Comparison of ENCODE assay signal across 22 mouse cellular contexts in the genomic region with DNA sequence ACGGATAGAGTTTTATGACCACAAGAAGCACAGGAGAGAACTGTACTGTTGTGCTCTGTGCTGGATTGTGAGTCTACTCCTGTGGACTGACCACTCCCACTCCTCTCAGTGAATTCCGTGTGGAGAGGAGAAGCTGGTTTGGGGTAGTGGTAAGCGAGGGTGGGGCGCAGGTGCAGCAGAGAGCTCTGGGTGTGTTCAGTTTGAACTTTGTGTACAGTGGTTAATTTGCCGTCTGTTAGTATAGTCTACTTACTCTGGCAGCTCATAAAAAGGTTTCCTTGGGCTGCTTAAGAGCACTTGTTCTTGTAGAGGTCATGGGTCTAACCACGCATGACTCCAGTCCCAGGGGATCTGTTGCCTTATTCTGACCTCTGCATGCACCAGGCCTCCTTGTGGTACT. TPM values are rescaled to one million over a fixed set of nuclear protein-coding genes. Genes with fewer than 3 reads are reported as not detected.
A peak's percentile ranks its signal among the peaks of the same experiment; 100 is the strongest.
DNase-seq lines count a peak whose midpoint lies in the region; ATAC-seq and TF ChIP-seq lines count a peak whose summit lies in the region.
"Had no signal": no experiment of that assay in that cellular context is flagged by ENCODE, and none has a peak within 500 bp of the region (broad histone marks: within the 10 kb centered on the region; RNA-seq: fewer than 3 reads in every experiment).

No protein-coding gene starts in this region.

- H3K27me3 ChIP-seq in heart, embryonic 10.5 days (ENCODE audit: insufficient read depth, poor library complexity, severe bottlenecking): no peaks in the 10 kb centered on the region
- no peaks in the 10 kb centered on the region for H3K27me3 ChIP-seq in liver, embryonic 11.5 days (replicated peaks; ENCODE audit: control insufficient read depth, insufficient read depth, low read length)
- no peaks in the 10 kb centered on the region for H3K27me3 ChIP-seq in intestine, embryonic 15.5 days (replicated peaks)
- H3K27me3 ChIP-seq: embryonic facial prominence, embryonic 12.5 days; forebrain, embryonic 13.5 days; limb, embryonic 12.5 days had no signal

- no peak for TF ChIP-seq CTCF in gastrocnemius, adult 2 months (IDR thresholded peaks at IDR 0.05)

- intact Hi-C loops in heart, postnatal 14 days (cut with DNase I): no loop called here
- intact Hi-C loops in gastrocnemius, adult 2 months (cut with DNase I): no loop called here

- H3K4me1 ChIP-seq in heart, embryonic 10.5 days: peaks cover 26% of the 10 kb centered on the region
- peaks cover 7% of the 10 kb centered on the region for H3K4me1 ChIP-seq in liver, embryonic 11.5 days (replicated peaks; ENCODE audit: control insufficient read depth, insufficient read depth, low read length)
- H3K4me1 ChIP-seq in intestine, embryonic 15.5 days (replicated peaks): 0 out of 2 replicates have a peak, but pooled peaks cover 7% of the 10 kb centered on the region

- H3K27ac ChIP-seq in heart, embryonic 10.5 days: peak overlapping the region; percentile 64; the same call in 1 of the 2 replicates
- no peak overlapping the region for H3K27ac ChIP-seq in liver, embryonic 11.5 days (ENCODE audit: low read depth, low read length)
- H3K27ac ChIP-seq in intestine, embryonic 15.5 days: no peak overlapping the region
- H3K27ac ChIP-seq in gastrocnemius, adult 2 months: no peak overlapping the region
- H3K27ac ChIP-seq: embryonic facial prominence, embryonic 12.5 days; forebrain, embryonic 13.5 days; heart, adult 2 months; limb, embryonic 12.5 days; midbrain, embryonic 10.5 days had no signal

- ATAC-seq in liver, embryonic 11.5 days (replicated peaks; ENCODE audit: low FRiP score): 0 out of 2 replicates have a peak, but pooled peaks have one; percentile 18
- ATAC-seq in intestine, embryonic 15.5 days: peak; percentile 81
- ATAC-seq: forebrain, embryonic 13.5 days; hindbrain, embryonic 16.5 days had no signal

- no peak overlapping the region for H3K4me3 ChIP-seq in heart, embryonic 10.5 days
- no peak overlapping the region for H3K4me3 ChIP-seq in liver, embryonic 11.5 days (ENCODE audit: low read depth, low read length)
- no peak overlapping the region for H3K4me3 ChIP-seq in intestine, embryonic 15.5 days (replicated peaks)
- H3K4me3 ChIP-seq in gastrocnemius, adult 2 months: no peak overlapping the region
- H3K4me3 ChIP-seq: embryonic facial prominence, embryonic 12.5 days; erythroblast, embryonic 14.5 days; forebrain, embryonic 13.5 days; heart, adult 2 months; limb, embryonic 12.5 days; midbrain, embryonic 10.5 days had no signal

- H3K4me2 ChIP-seq in liver, embryonic 11.5 days: no peak overlapping the region
- H3K4me2 ChIP-seq in intestine, embryonic 15.5 days (replicated peaks): no peak overlapping the region
- H3K4me2 ChIP-seq: embryonic facial prominence, embryonic 12.5 days; forebrain, embryonic 13.5 days; limb, embryonic 12.5 days had no signal

- no peaks in the 10 kb centered on the region for H3K9me3 ChIP-seq in heart, embryonic 10.5 days
- no peaks in the 10 kb centered on the region for H3K9me3 ChIP-seq in liver, embryonic 11.5 days (ENCODE audit: control insufficient read depth, low read length)
- H3K9me3 ChIP-seq in intestine, embryonic 15.5 days: no peaks in the 10 kb centered on the region
- H3K9me3 ChIP-seq: embryonic facial prominence, embryonic 12.5 days; forebrain, embryonic 13.5 days; limb, embryonic 12.5 days; midbrain, embryonic 10.5 days had no signal

- 76% methylated on average over 6 of the region's 6 CpGs for WGBS in heart, embryonic 10.5 days
- WGBS in liver, embryonic 11.5 days: 73% methylated on average over 6 of the region's 6 CpGs
- 64% methylated on average over 6 of the region's 6 CpGs for WGBS in intestine, embryonic 15.5 days

- no peak overlapping the region; the same call in 1 of the 2 replicates for H3K9ac ChIP-seq in liver, embryonic 11.5 days (ENCODE audit: low read depth, low read length)
- H3K9ac ChIP-seq in intestine, embryonic 15.5 days: no peak overlapping the region
- H3K9ac ChIP-seq: embryonic facial prominence, embryonic 12.5 days; forebrain, embryonic 13.5 days; limb, embryonic 12.5 days had no signal

- H3K36me3 ChIP-seq in heart, embryonic 10.5 days: no peaks in the 10 kb centered on the region
- no peaks in the 10 kb centered on the region for H3K36me3 ChIP-seq in liver, embryonic 11.5 days (ENCODE audit: control insufficient read depth, insufficient read depth, low read length)
- H3K36me3 ChIP-seq in intestine, embryonic 15.5 days: no peaks in the 10 kb centered on the region
- H3K36me3 ChIP-seq: embryonic facial prominence, embryonic 12.5 days; limb, embryonic 12.5 days; midbrain, embryonic 10.5 days had no signal

- no peak for DNase-seq in heart, embryonic 10.5 days (ENCODE audit: low spot score)
- no peak for DNase-seq in heart, postnatal 14 days
- DNase-seq in liver, embryonic 11.5 days (ENCODE audit: low spot score): no peak
- DNase-seq in liver: no peak
- DNase-seq in lung, postnatal 36 days: peak; percentile 31
- DNase-seq in gastrocnemius, adult 2 months: no peak
- no peak for DNase-seq in cerebellum, postnatal 36 days
- DNase-seq: cerebellum, adult 9-10 months; gastrocnemius, postnatal 14 days; heart, adult 2 months; kidney, adult 8-10 months; kidney, postnatal 25 days; layer of hippocampus, adult 9-11 months; right cerebral cortex, postnatal 14 days; spleen, adult 18-20 months had no signal

RNA-seq across cellular contexts. Expression of a gene that starts 36.0 kb away (rescaled TPM):
- 35.7 and 37.0 TPM in 2 replicates for polyA plus RNA-seq in heart, embryonic 10.5 days (2016; fragmentation: Nextera tagmentation; extraction: Ambion mirVana)
- 10 to 100 TPM; 12.6 to 14.6 TPM for total RNA-seq in heart, postnatal 14 days (2021)
- polyA plus RNA-seq in liver, embryonic 11.5 days (2014; fragmentation: Nextera tagmentation; extraction: Ambion mirVana): 16.0 and 18.1 TPM in 2 replicates
- 22.2 and 26.1 TPM in 2 replicates for polyA plus RNA-seq in intestine, embryonic 15.5 days (2015; fragmentation: Nextera tagmentation; extraction: Ambion mirVana)
- total RNA-seq in gastrocnemius, adult 2 months (2021): 1 to 10 TPM in 1 of 2 experiments, under 1 TPM in 1; 0.46 to 1.1 TPM
